Mouse (Mus musculus) myocyte (in vitro differentiated cells): ENCODE measurements around the gene Pecam1. TPM values are rescaled to one million over a fixed set of nuclear protein-coding genes. Genes with fewer than 3 reads are reported as not detected.
A peak's percentile ranks its signal among the peaks of the same experiment; 100 is the strongest.

ENCODE experiments used
- H3K27me3 ChIP-seq: one replicate; pipeline ENCODE4 v1.6.1; 2011; ENCODE audit not compliant: control insufficient read depth, insufficient read depth, insufficient read length
- H3K36me3 ChIP-seq: one replicate; pipeline ENCODE4 v1.6.1; 2011; ENCODE audit not compliant: control insufficient read depth, insufficient read depth
- H3K4me2 ChIP-seq: one replicate; pipeline ENCODE4 v1.6.1; 2011; ENCODE audit warnings: low read depth, control low read depth
- H3K4me3 ChIP-seq: one replicate; pipeline ENCODE4 v1.5.1; 2011; ENCODE audit warnings: mild to moderate bottlenecking, control low read depth, moderate library complexity
- H3K79me2 ChIP-seq: one replicate; pipeline ENCODE4 v1.6.1; 2011; ENCODE audit not compliant: control insufficient read depth, insufficient read depth
- H3ac ChIP-seq: one replicate; pipeline ENCODE4 v1.6.1; 2011; ENCODE audit not compliant: control insufficient read depth, insufficient read length
- CEBPB ChIP-seq: IDR thresholded peaks from 2 replicates; pipeline ENCODE4 v1.6.1; 2011; ENCODE audit warnings: mild to moderate bottlenecking, moderate library complexity; ENCODE audit not compliant: poor library complexity, insufficient read depth, severe bottlenecking
- E2F4 ChIP-seq: IDR thresholded peaks from one replicate; pipeline ENCODE4 v1.6.1; 2011; ENCODE audit warnings: mild to moderate bottlenecking, control low read depth, moderate library complexity; ENCODE audit not compliant: insufficient read depth
- MAX ChIP-seq: IDR thresholded peaks from one replicate; pipeline ENCODE4 v1.6.1; 2011; ENCODE audit warnings: low read depth, mild to moderate bottlenecking, control low read depth
- MYOD1 ChIP-seq, 3 experiments: IDR thresholded peaks; one replicate each; pipeline ENCODE4 v1.6.1; 2011; ENCODE audit warnings: control low read depth in 2 of 3, low read depth in 2 of 3, mild to moderate bottlenecking in 2 of 3, moderate library complexity in 1 of 3; ENCODE audit not compliant: insufficient read length in 2 of 3, control insufficient read depth in 1 of 3
- MYOG ChIP-seq, 3 experiments: IDR thresholded peaks; one replicate each; pipeline ENCODE4 v1.6.1; 2011; ENCODE audit warnings: control low read depth in 2 of 3, low read depth in 2 of 3, mild to moderate bottlenecking in 2 of 3; ENCODE audit not compliant: insufficient read length in 2 of 3, control insufficient read depth in 1 of 3, insufficient read depth in 1 of 3
- POLR2A ChIP-seq: IDR thresholded peaks from one replicate; pipeline ENCODE4 v1.6.1; 2011; ENCODE audit warnings: low read depth, mild to moderate bottlenecking, control low read depth, moderate library complexity; ENCODE audit not compliant: insufficient read length
- POLR2AphosphoS2 ChIP-seq: IDR thresholded peaks from one replicate; pipeline ENCODE4 v1.6.1; 2011; ENCODE audit warnings: low read depth, control low read depth; ENCODE audit not compliant: insufficient read length
- REST ChIP-seq: IDR thresholded peaks from one replicate; pipeline ENCODE4 v1.6.1; 2011; ENCODE audit warnings: mild to moderate bottlenecking, control low read depth, moderate library complexity; ENCODE audit not compliant: insufficient read depth, insufficient read length
- SRF ChIP-seq: IDR thresholded peaks from one replicate; pipeline ENCODE4 v1.6.1; 2011; ENCODE audit warnings: low read depth; ENCODE audit not compliant: control insufficient read depth, insufficient read length
- TCF12 ChIP-seq: IDR thresholded peaks from one replicate; pipeline ENCODE4 v1.6.1; 2011; ENCODE audit warnings: mild to moderate bottlenecking, control low read depth; ENCODE audit not compliant: poor library complexity, insufficient read depth, severe bottlenecking
- TCF3 ChIP-seq: IDR thresholded peaks from one replicate; pipeline ENCODE4 v1.6.1; 2011; ENCODE audit warnings: low read depth, control low read depth; ENCODE audit not compliant: insufficient read length
- USF1 ChIP-seq: IDR thresholded peaks from one replicate; pipeline ENCODE4 v1.6.1; 2011; ENCODE audit warnings: low read depth, mild to moderate bottlenecking, control low read depth, moderate library complexity
- polyA plus RNA-seq: library from polyadenylated mRNA; unstranded; fragments of >200 nt; fragmentation: generic; extraction: Trizol; gene quantifications from one replicate; pipeline ENCODE4 v1.2.1, GENCODE M21; 2012; ENCODE audit warnings: missing spikeins

Gene Pecam1
- polyA plus RNA-seq, 1 experiment = 0.01 TPM

DNA sequence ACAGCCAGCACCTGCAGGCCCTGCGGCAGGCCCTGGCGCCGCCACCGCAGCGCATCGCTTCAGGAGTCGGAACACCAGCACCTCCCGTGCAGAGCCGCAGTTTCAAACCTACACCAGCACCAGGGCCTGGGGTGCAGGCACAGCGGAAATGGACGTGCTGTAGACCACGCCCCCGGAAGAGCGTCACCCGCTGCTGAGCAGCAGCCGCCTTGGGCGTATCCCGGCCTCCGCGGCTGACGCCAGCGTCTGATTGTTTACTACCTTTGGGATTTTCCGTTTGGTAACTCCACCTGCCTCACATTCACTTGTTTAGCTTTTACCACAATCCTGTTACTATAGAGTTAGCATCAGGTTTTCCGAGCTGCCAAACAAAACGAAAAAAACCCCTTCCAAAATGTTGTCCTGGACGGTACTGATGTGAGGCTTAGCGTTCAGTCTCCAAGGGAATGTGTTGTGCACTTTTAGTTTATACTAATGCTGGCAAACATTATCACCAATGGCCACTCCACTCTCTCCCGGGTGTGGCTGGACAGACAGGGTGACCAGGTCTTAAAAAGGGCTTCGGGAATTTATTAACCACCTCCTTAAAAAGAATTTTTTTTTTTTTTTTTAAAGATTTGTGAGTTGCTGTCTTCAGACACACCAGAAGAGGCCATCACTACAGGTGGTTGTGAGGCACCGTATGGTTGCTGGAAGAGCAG is 29.1 kb upstream of the Pecam1 start, which contains the start of gene Polg2:
Gene Polg2 (minus strand): TSS at position 150 of the 701 bp plus-strand sequence.
- peak within 1 kb of the TSS; percentile 54 for H3K4me3 ChIP-seq
- peak within 1 kb of the TSS; percentile 27 for H3ac ChIP-seq
- H3K79me2 ChIP-seq = peaks cover 34% of the 10 kb centered on the region
- peaks cover 51% of the 10 kb centered on the region for H3K36me3 ChIP-seq
- TF ChIP-seq E2F4 (no peak), CEBPB (no peak), MYOD1 (IDR thresholded peaks at IDR 0.05; ENCODE audit: control insufficient read depth in 1 of 3, insufficient read length in 2 of 3, low read depth in 2 of 3) (peak in 1 of 3 experiments; percentile 18), TCF3 (no peak), POLR2A (peak; percentile 96), POLR2AphosphoS2 (peak; percentile 99), USF1 (no peak), SRF (no peak), MYOG (IDR thresholded peaks at IDR 0.05; ENCODE audit: control insufficient read depth in 1 of 3, insufficient read depth in 1 of 3, insufficient read length in 2 of 3, low read depth in 2 of 3) (peak in 1 of 3 experiments; percentile 37), TCF12 (no peak), MAX (no peak), REST (peak; percentile 2)
- no peaks in the 10 kb centered on the region for H3K27me3 ChIP-seq
- peak within 1 kb of the TSS; percentile 88 for H3K4me2 ChIP-seq

- peaks cover 26% of the 10 kb centered on the region for H3K79me2 ChIP-seq
- H3K36me3 ChIP-seq = peaks cover 50% of the 10 kb centered on the region
- peak overlapping the region; percentile 54 for H3K4me3 ChIP-seq
- peak overlapping the region; percentile 88 for H3K4me2 ChIP-seq
- no peaks in the 10 kb centered on the region for H3K27me3 ChIP-seq
- H3ac ChIP-seq = peak overlapping the region; percentile 27
- TF ChIP-seq TCF12 (no peak), E2F4 (no peak), USF1 (no peak), POLR2AphosphoS2 (no peak), MAX (no peak), MYOG (IDR thresholded peaks at IDR 0.05; ENCODE audit: control insufficient read depth in 1 of 3, insufficient read depth in 1 of 3, insufficient read length in 2 of 3, low read depth in 2 of 3) (no peak), POLR2A (no peak), REST (no peak), CEBPB (no peak), MYOD1 (IDR thresholded peaks at IDR 0.05; ENCODE audit: control insufficient read depth in 1 of 3, insufficient read length in 2 of 3, low read depth in 2 of 3) (no peak), TCF3 (no peak), SRF (no peak)
Measured at GRCm38 (mm10) chr11:106778589-106779387, 28.4 kb upstream of the Pecam1 start.

- TF ChIP-seq TCF3 (no peak), SRF (no peak), MYOG (IDR thresholded peaks at IDR 0.05; ENCODE audit: control insufficient read depth in 1 of 3, insufficient read depth in 1 of 3, insufficient read length in 2 of 3, low read depth in 2 of 3) (no peak), E2F4 (no peak), REST (no peak), POLR2AphosphoS2 (no peak), CEBPB (no peak), MYOD1 (IDR thresholded peaks at IDR 0.05; ENCODE audit: control insufficient read depth in 1 of 3, insufficient read length in 2 of 3, low read depth in 2 of 3) (no peak), MAX (no peak), USF1 (no peak), POLR2A (no peak), TCF12 (no peak)
- Histone ChIP-seq H3K36me3 (peaks cover 50% of the 10 kb centered on the region), H3K4me3 (peak overlapping the region; percentile 54), H3ac (no peak overlapping the region), H3K79me2 (peaks cover 21% of the 10 kb centered on the region), H3K27me3 (no peaks in the 10 kb centered on the region), H3K4me2 (peak overlapping the region; percentile 88)
Measured at GRCm38 (mm10) chr11:106778132-106778531, 27.7 kb upstream of the Pecam1 start.

- H3K27me3 ChIP-seq = no peaks in the 10 kb centered on the region
- no peak overlapping the region for H3K4me3 ChIP-seq
- H3K36me3 ChIP-seq = peaks cover 47% of the 10 kb centered on the region
- TF ChIP-seq MAX (no peak), POLR2A (no peak), SRF (no peak), USF1 (no peak), TCF12 (no peak), MYOG (IDR thresholded peaks at IDR 0.05; ENCODE audit: control insufficient read depth in 1 of 3, insufficient read depth in 1 of 3, insufficient read length in 2 of 3, low read depth in 2 of 3) (no peak), MYOD1 (IDR thresholded peaks at IDR 0.05; ENCODE audit: control insufficient read depth in 1 of 3, insufficient read length in 2 of 3, low read depth in 2 of 3) (no peak), CEBPB (no peak)
- peaks cover 16% of the 10 kb centered on the region for H3K79me2 ChIP-seq
- peak overlapping the region; percentile 88 for H3K4me2 ChIP-seq
- no peak overlapping the region for H3ac ChIP-seq
Measured at GRCm38 (mm10) chr11:106777395-106777794, 27.0 kb upstream of the Pecam1 start.
